Mouse (Mus musculus) megakaryocyte, embryonic 14.5 days (primary cell): ENCODE measurements around the gene Gm16253.

ENCODE experiments used
- FLI1 ChIP-seq: IDR thresholded peaks from 2 replicates; pipeline ENCODE4 v1.6.1; 2012; ENCODE audit warnings: low read length, inconsistent platforms, mixed read lengths
- GATA1 ChIP-seq: IDR thresholded peaks from 3 replicates; pipeline ENCODE4 v1.6.1; 2012; ENCODE audit warnings: mixed read lengths, low read length, inconsistent platforms, borderline replicate concordance

DNA sequence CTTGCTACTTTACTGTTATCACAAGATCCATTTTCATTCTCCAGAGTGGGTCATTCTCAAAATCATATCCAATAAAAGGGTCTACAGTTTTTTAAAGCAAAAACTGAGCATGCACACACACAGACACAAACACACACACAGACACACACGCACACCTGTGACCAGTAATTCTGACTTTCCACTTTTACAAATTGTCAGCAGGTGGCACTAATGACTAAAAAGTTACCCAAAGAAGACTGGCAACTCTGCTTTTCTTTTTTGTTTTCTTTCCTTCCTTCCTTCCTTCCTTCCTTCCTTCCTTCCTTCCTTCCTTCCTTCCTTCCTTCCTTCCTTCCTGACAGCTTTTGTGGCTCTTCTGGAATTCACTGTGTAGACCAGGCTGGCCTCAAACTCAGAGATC is 31.2 kb upstream of the Gm16253 start:
- TF ChIP-seq GATA1 (no peak), FLI1 (no peak)
